Mouse (Mus musculus): ENCODE data around the gene 2610042L04Rik. TPM values are rescaled to one million over a fixed set of nuclear protein-coding genes. Genes with fewer than 3 reads are reported as not detected.
"Not testable (repeated sequence)": the region's sequence is repeated elsewhere in the genome, so short reads cannot be mapped to it uniquely, and the experiment has no call there.

2610042L04Rik gene
- polyA plus RNA-seq (2011; ENCODE audit: insufficient read depth, insufficient read length, low read depth, missing spikeins): not detected in 2 replicates

DNA sequence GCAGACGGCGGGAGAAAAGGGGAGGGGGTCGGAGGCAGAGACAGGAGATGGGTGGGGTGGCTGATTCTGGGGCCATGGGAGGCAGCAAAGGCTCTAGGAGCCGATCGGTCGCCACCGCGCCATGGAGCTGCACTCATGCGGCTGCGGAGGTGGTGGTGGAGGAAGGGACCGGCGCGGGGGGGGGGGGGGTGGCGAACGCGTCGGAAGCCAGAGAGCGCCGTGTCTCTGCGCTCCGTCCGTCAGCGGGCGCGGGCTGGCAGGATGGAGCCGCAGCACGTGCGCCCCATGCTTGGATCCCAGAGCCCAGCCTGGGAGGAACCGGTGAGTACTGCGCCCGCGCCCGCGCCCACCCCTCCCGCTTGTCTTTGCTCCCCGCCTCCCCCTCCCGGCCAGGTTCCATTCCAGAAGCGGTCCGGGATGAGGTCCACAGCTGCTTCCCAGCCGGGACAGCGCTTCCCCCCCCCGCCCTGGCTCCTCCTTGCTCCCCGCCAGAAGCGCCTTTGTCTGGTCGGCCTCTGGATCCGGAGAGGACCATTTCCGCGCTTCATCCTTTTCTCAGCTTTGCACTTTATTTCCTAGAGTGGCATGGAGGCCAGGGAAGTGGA lies at the start of gene 2610042L04Rik:
Gene 2610042L04Rik, plus strand, starts transcription at position 288 of the 605 bp plus-strand sequence.
- H3K9me3 ChIP-seq (replicated peaks; ENCODE audit: control insufficient read depth, insufficient read depth, low read length, poor library complexity, severe bottlenecking); H3K4me1 ChIP-seq (ENCODE audit: control insufficient read depth, insufficient read depth, low read length); H3K27me3 ChIP-seq (ENCODE audit: control insufficient read depth, insufficient read depth, low read length, poor library complexity, severe bottlenecking); H3K27ac ChIP-seq (ENCODE audit: insufficient read depth, low read length); H3K36me3 ChIP-seq (ENCODE audit: control insufficient read depth, insufficient read depth, low read length, poor library complexity, severe bottlenecking): not testable (repeated sequence)
- Histone ChIP-seq H3K4me3 (ENCODE audit: low read depth, low read length) (peak within 1 kb of the TSS; percentile 25), H3K9ac (ENCODE audit: low read depth, poor library complexity, severe bottlenecking) (peak within 1 kb of the TSS; percentile 61)

DNA sequence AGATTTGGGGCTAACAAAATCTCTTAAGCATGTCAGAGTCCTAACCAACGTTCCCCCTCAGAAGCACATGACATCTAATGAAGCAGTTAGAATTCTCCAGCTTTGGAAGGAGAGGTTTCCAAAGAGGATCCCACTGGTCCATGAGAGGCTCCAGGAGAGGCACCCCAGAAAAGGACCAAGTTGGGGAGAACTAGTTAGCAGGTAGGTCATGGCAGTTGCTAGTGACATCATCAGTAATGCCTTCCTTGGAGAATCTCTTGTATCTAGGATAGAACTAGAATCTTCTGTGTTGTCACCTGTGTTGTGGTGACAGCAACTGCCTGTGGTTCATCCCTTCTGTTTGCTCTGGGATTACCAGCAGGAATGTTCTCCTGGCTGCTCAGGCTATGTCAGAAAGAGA lies 17.6 kb upstream of the 2610042L04Rik start, which contains the start of gene Gm3149:
Gene Gm3149, plus strand, starts transcription at position 301 of the 400 bp plus-strand sequence.
- not testable (repeated sequence) for H3K27me3 ChIP-seq (ENCODE audit: control insufficient read depth, insufficient read depth, low read length, poor library complexity, severe bottlenecking); H3K4me3 ChIP-seq (ENCODE audit: low read depth, low read length); H3K27ac ChIP-seq (ENCODE audit: insufficient read depth, low read length); H3K9ac ChIP-seq (ENCODE audit: low read depth, poor library complexity, severe bottlenecking); H3K9me3 ChIP-seq (replicated peaks; ENCODE audit: control insufficient read depth, insufficient read depth, low read length, poor library complexity, severe bottlenecking); H3K36me3 ChIP-seq (ENCODE audit: control insufficient read depth, insufficient read depth, low read length, poor library complexity, severe bottlenecking); H3K4me1 ChIP-seq (ENCODE audit: control insufficient read depth, insufficient read depth, low read length)

DNA sequence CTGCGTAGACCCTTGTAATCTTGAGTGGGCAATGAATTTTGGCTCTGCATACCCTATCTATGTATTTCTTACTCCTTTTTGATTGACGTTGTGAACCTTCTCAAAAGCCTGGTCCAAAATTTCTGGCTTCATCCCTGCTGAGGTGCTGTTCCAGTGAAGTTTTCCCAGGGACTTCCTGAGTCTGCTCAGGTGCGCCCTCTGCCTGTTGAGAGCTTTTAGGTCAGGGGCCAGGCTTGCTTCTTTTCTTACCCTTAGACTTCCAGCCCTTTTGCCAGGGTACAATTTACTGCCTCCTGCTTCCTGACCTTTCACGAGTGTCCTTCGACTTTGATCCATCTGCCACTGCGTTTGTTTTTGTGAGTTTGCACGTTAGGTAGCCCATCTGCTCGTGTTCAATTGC lies 943 bp downstream of the 2610042L04Rik start:
- not testable (repeated sequence) for H3K9ac ChIP-seq (ENCODE audit: low read depth, poor library complexity, severe bottlenecking); H3K4me3 ChIP-seq (ENCODE audit: low read depth, low read length); H3K9me3 ChIP-seq (replicated peaks; ENCODE audit: control insufficient read depth, insufficient read depth, low read length, poor library complexity, severe bottlenecking); H3K27ac ChIP-seq (ENCODE audit: insufficient read depth, low read length); H3K36me3 ChIP-seq (ENCODE audit: control insufficient read depth, insufficient read depth, low read length, poor library complexity, severe bottlenecking); H3K4me1 ChIP-seq (ENCODE audit: control insufficient read depth, insufficient read depth, low read length); H3K27me3 ChIP-seq (ENCODE audit: control insufficient read depth, insufficient read depth, low read length, poor library complexity, severe bottlenecking)
- TF ChIP-seq CTCF (IDR thresholded peaks at IDR 0.05; ENCODE audit: low read depth, low read length): peak; percentile 11

DNA sequence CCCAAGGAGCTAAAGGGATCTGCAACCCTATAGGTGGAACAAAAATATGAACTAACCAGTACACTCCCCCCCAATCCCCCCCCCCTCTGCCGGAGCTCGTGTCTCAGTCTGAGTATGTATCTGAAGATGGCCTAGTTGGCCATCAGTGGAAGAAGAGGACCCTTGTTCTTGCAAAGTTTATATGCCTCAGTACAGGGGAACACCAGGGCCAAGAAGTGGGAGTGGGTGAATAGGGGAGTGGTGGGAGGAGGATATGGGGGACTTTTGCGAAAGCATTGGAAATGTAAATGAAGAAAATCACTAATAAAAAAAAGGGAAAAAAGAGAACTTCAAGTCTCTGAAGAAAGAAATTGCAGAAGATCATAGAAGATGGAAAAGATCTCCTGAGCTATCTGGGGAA lies 34.4 kb downstream of the 2610042L04Rik start:
- not testable (repeated sequence) for H3K9ac ChIP-seq (ENCODE audit: low read depth, poor library complexity, severe bottlenecking); H3K36me3 ChIP-seq (ENCODE audit: control insufficient read depth, insufficient read depth, low read length, poor library complexity, severe bottlenecking); H3K4me1 ChIP-seq (ENCODE audit: control insufficient read depth, insufficient read depth, low read length); H3K27me3 ChIP-seq (ENCODE audit: control insufficient read depth, insufficient read depth, low read length, poor library complexity, severe bottlenecking); H3K4me3 ChIP-seq (ENCODE audit: low read depth, low read length); H3K9me3 ChIP-seq (replicated peaks; ENCODE audit: control insufficient read depth, insufficient read depth, low read length, poor library complexity, severe bottlenecking); H3K27ac ChIP-seq (ENCODE audit: insufficient read depth, low read length)

DNA sequence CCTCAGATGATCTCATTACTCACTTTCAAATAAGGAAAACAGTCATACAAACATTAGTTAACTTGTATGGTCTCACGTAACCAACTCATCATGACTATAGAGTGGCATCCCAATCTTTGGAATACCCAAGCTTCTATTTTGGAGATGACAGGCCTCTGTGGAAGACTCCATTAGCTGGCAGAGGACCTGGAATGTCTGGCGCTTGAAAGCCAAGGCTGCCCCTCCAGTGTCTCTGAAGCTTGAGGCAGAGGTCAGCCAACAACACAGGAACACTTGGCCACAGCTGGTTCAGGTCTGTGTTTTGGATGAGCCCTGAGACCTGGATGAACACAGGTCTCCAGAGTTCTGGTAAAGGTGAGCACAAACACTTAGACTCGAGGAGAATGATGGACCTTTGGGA lies 35.1 kb downstream of the 2610042L04Rik start:
- not testable (repeated sequence) for H3K27me3 ChIP-seq (ENCODE audit: control insufficient read depth, insufficient read depth, low read length, poor library complexity, severe bottlenecking); H3K9ac ChIP-seq (ENCODE audit: low read depth, poor library complexity, severe bottlenecking); H3K36me3 ChIP-seq (ENCODE audit: control insufficient read depth, insufficient read depth, low read length, poor library complexity, severe bottlenecking); H3K4me3 ChIP-seq (ENCODE audit: low read depth, low read length); H3K27ac ChIP-seq (ENCODE audit: insufficient read depth, low read length); H3K9me3 ChIP-seq (replicated peaks; ENCODE audit: control insufficient read depth, insufficient read depth, low read length, poor library complexity, severe bottlenecking); H3K4me1 ChIP-seq (ENCODE audit: control insufficient read depth, insufficient read depth, low read length)

DNA sequence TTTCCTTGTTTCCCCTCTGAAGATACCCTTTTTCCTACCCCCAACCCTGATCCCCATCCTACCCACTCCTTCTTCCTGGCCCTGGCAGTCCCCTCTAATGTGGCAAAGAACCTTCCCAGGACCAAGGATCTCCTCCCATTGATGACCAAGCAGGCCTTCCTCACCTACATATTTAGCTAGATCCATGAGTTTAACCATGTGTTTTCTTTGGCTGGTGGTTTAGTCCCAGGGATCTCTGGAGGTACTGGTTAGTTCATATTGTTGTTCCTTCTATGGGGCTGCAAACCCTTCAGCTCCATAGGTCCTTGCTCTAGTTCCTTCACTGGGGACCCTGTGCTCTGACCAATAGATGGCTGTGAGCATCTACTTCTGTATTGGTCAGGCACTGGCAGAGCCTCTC lies 43.3 kb downstream of the 2610042L04Rik start:
- not testable (repeated sequence) for H3K36me3 ChIP-seq (ENCODE audit: control insufficient read depth, insufficient read depth, low read length, poor library complexity, severe bottlenecking); H3K27me3 ChIP-seq (ENCODE audit: control insufficient read depth, insufficient read depth, low read length, poor library complexity, severe bottlenecking)

DNA sequence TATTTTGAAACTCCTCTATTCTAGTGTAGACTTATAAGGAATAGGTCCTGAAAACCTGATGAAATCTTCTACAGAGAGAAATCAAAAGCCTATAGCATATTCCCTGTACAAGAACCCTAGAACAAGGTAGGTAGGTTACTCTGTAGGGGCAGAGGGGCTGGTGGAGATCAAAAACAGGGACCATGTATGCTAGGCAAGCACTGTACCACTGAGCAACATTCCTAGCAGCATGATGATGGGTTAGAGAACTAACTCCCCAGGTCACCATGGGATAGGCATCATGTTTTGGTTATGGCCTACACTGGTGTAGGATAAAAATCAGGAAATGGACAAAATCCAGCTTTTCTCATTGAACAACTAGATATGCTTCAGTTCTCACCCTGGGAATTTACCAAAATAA lies 51.0 kb downstream of the 2610042L04Rik start:
- H3K9ac ChIP-seq (ENCODE audit: low read depth, poor library complexity, severe bottlenecking); H3K27ac ChIP-seq (ENCODE audit: insufficient read depth, low read length); H3K27me3 ChIP-seq (ENCODE audit: control insufficient read depth, insufficient read depth, low read length, poor library complexity, severe bottlenecking); H3K4me1 ChIP-seq (ENCODE audit: control insufficient read depth, insufficient read depth, low read length); H3K4me3 ChIP-seq (ENCODE audit: low read depth, low read length); H3K9me3 ChIP-seq (replicated peaks; ENCODE audit: control insufficient read depth, insufficient read depth, low read length, poor library complexity, severe bottlenecking); H3K36me3 ChIP-seq (ENCODE audit: control insufficient read depth, insufficient read depth, low read length, poor library complexity, severe bottlenecking): not testable (repeated sequence)

More for the DNA sequence above, 43.3 kb downstream of the 2610042L04Rik start:
- not testable (repeated sequence) for H3K27ac ChIP-seq (ENCODE audit: insufficient read depth, low read length); H3K4me3 ChIP-seq (ENCODE audit: low read depth, low read length); H3K4me1 ChIP-seq (ENCODE audit: control insufficient read depth, insufficient read depth, low read length); H3K9me3 ChIP-seq (replicated peaks; ENCODE audit: control insufficient read depth, insufficient read depth, low read length, poor library complexity, severe bottlenecking); H3K9ac ChIP-seq (ENCODE audit: low read depth, poor library complexity, severe bottlenecking)

DNA sequence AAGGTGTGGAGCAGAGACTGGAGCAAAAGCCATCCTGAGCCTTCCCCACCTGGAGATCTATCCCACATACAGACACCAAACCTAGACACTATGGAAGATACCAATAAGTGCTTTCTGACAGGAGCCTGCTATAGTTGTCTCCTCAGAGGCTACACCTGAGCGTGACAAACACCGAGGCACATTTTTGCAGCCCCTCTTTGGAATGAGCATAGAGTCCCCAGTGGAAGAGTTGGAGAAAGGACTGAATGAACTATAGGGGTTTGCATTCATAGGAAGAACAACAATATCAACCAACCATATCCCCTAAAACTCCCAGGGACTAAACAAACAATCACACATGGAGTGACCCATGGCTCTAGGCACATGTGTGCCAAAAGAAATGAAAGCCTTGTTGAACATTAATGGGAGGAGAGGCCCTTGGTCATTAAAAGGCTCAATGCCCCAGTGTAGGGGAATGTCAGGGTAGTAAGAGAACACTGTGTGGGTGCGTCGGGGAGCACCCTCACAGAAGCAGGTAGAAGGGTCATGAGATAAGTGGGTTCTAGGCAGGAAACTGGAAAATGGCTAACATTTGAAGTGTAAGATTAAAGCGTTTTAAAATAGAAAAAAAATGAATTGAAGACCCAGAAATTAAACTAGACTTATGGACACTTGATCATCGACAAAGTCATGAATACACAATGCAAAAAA lies 58.4 kb downstream of the 2610042L04Rik start:
- H3K27me3 ChIP-seq (ENCODE audit: control insufficient read depth, insufficient read depth, low read length, poor library complexity, severe bottlenecking); H3K9ac ChIP-seq (ENCODE audit: low read depth, poor library complexity, severe bottlenecking); H3K36me3 ChIP-seq (ENCODE audit: control insufficient read depth, insufficient read depth, low read length, poor library complexity, severe bottlenecking); H3K4me1 ChIP-seq (ENCODE audit: control insufficient read depth, insufficient read depth, low read length); H3K4me3 ChIP-seq (ENCODE audit: low read depth, low read length); H3K9me3 ChIP-seq (replicated peaks; ENCODE audit: control insufficient read depth, insufficient read depth, low read length, poor library complexity, severe bottlenecking); H3K27ac ChIP-seq (ENCODE audit: insufficient read depth, low read length): not testable (repeated sequence)

DNA sequence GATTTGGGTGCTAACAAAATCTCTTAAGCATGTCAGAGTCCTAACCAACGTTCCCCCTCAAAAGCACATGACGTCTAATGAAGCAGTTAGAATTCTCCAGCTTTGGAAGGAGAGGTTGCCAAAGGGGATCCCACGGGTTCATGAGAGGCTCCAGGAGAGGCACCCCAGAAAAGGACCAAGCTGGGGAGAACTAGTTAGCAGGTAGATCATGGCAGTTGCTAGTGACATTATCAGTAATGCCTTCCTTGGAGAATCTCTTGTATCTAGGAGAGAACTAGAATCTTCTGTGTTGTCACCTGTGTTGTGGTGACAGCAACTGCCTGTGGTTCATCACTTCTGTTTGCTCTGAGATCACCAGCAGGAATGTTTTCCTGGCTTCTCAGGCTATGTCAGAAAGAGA lies 62.7 kb downstream of the 2610042L04Rik start, which contains the start of gene Gm3159:
Gene Gm3159, plus strand, starts transcription at position 301 of the 400 bp plus-strand sequence.
- H3K4me1 ChIP-seq (ENCODE audit: control insufficient read depth, insufficient read depth, low read length); H3K9me3 ChIP-seq (replicated peaks; ENCODE audit: control insufficient read depth, insufficient read depth, low read length, poor library complexity, severe bottlenecking); H3K27ac ChIP-seq (ENCODE audit: insufficient read depth, low read length); H3K4me3 ChIP-seq (ENCODE audit: low read depth, low read length); H3K36me3 ChIP-seq (ENCODE audit: control insufficient read depth, insufficient read depth, low read length, poor library complexity, severe bottlenecking); H3K9ac ChIP-seq (ENCODE audit: low read depth, poor library complexity, severe bottlenecking); H3K27me3 ChIP-seq (ENCODE audit: control insufficient read depth, insufficient read depth, low read length, poor library complexity, severe bottlenecking): not testable (repeated sequence)

All from ES-Bruce4 (cell line).